Mouse (Mus musculus) 416B (cell line): ENCODE results near the gene Ints11.

Experiments
- DNase-seq: peaks from one replicate; pipeline ENCODE4 v3.0.0; 2011; ENCODE audit warnings: low read depth

Ints11 gene

DNA sequence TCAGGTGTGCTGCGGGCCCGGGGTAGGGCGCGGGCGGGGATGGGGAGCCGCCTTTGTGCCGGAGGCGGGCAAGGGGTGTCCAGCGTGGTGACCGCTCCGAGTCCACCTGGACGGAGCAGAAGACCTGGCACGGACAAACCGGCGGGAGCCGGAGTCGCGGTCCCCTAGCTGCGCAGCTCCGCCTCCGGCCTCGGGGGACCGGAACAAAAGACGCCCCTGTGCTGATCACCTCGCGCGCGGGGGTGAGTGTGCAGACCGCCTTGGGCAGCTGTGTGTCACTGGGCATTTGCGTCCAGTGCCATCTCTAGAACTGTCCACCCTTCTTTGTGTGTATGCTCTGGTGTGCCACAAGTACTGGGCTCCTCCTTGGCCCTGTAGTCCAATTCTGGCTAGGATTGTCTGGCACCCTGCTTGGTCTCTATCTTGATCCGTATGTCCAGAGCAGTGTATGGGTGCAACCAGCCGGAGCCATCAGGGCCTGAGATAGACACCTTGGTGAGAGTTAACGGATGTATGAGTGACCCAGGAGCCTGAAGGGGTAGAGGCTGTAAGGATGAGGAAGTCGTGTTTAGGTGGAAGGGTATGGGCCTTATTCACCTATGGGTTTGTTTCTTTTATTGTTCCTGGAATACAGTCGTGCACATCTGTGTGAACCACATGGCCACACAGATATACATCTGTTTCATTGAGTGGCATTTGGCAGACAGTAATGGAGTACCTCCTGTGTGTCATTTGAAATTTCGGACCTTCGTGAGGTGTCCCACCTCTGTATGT, 23.3 kb downstream of the Ints11 start:
- peak; percentile 34 for DNase-seq

DNA sequence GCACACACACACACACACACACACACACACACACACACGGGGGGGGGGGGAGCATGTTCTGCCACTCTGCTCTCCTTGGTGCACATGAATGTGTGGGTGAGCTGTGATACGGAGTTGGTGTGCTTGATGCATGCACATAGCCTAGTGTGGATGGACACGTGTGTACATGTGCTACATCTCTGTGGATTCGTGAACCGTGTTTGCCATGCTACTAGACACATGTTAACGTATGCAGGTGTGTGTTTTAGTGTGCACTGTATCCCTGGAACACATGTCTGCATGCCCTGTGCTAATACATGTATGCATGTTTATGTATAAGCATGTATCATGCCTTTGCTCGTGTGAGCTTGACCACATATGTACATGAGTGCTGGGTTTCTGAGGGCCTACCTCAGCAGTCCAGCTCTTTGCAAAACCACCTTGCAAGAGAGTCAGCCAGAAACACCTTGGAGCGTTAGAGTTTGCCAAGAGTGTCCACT, 23.9 kb downstream of the Ints11 start:
- no peak for DNase-seq

DNA sequence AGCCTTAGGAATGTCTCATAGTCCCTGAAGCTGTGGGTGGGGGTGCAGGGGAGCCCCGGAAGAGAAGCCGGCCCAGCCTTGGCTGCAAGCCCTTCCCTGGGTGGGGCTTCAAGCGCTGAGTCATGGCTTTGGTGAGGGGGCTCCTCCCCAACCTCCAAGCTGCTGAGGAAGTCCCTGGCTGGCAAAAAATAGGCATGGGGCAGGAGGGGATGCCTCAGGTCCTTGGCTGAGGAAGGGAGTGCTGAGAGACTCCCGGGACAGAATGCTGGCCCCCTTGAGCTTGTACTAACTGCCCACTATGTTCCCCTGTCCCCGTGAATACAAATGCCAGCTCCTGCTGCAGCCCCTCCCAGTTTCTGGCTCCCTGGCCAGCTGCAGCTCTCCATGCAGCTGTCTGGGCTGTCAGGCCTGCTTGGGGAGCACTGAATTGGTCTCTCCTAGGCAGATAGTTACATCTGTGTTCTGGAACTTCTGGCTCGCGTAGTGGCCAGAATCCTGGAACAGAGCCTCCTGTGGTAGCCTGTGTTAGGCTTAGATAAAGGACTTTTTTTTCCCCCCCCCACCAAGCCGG, 25.1 kb downstream of the Ints11 start:
- DNase-seq = peak; percentile 68

DNA sequence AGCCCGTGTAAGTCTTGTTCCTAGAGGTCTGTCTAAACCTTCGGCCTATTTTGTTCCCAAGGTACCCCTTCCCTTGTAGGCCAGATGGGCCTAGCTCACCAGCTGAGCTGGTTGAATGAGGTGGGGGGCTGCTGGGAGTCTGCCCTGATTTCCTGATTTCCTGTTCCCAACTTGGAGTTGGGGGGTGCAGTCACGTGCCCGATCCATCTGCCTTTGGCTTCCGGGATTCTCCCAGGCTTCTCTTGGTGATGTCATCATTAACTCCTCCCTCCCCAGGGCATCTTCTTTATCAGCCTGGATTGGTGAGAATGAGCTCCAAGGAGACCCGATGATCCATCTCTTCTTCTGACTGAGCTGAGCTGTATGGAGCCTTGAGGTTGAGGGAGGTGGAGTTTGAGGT, 25.9 kb downstream of the Ints11 start:
- no peak for DNase-seq

DNA sequence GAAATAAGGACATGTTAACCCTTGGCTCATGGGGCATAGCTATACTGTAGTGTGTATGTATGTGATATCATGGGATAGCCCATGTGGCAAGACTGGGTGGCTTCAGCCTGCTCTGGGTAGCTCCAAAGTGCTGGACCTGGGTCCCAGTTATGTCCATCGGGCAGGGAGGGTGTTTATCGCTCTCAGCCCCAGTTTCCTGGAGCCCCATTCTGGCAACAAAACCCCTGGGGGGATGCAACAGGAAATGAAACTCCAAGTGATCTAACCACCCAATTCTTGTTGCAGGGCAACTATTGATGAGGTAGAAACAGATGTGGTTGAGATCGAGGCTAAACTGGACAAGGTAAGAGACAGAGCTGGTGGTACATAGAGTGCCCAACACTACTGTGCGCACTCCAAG, 26.5 kb downstream of the Ints11 start:
- no peak for DNase-seq

DNA sequence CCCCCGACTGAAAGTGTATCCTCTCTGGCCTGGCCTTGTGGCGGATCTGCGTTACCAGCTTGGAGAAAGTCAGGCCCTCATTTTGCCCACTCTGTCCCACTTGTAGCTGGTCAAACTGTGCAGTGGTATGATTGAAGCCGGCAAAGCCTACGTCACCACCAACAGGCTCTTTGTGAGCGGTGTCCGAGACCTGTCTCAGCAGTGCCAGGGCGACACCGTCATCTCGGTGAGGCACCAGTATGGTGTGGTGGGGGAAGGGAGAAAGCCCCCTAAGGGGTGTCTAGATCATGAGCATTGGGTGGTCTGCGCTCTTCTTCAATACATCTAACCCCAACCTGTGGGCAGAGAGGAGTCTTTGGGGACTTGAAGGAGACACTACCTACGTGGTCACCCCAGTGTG, 27.1 kb downstream of the Ints11 start:
- DNase-seq = no peak

DNA sequence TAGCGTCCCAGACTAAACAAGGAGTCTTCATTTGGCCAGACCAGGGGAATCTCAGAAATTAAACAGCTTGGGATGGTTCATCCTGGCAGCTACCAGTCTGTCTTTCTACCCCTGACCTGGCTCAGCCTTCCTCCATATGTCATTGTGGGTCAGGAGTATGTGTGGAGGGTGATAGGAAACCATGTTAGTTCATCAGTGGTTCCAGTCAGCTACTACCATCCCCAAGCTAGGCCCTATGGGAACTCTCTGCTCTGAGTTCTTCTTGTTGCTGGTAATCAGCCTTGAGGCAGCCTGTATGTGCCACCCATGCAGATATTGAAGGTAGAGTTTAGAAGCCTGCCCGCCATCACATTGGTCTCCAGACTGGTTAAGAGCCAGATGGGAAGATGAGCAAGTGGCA, 29.0 kb downstream of the Ints11 start:
- peak; percentile 24 for DNase-seq

DNA sequence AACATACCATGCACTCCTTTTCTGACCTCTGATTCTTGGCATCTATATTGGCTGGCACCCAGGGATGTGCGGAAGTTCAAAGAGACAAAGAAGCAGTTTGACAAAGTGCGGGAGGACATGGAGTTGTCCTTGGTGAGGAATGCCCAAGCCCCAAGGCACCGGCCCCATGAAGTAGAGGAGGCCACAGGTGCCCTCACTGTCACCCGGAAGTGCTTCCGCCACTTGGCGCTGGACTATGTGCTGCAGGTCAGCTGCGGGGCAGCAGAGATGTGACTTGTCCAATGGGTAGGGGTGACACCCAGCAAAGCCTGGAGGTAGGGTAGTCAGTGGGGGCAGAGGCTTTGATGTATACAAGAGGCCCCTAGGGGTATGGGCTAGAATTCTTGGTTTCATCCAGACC, 30.0 kb downstream of the Ints11 start:
- DNase-seq = no peak

DNA sequence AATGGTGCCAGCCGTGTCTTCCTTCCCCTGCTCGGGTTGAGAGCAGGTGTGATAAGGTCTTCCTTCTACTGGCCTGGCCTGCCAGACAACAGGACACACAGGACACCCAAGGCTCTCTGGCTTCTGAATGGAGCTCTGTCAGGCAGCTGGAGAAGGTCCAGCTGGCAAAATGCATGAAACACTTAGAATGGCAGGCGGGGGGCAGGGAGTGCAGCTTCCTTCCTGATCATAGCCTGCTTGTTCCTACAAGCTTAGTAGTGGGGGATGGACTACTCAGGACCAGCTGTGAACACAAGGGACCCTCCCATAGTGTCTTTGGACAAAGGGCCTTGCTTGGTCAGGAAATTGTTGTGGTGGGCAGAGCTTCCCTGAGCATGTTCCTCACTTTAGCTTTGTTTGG, 31.9 kb downstream of the Ints11 start:
- no peak for DNase-seq

DNA sequence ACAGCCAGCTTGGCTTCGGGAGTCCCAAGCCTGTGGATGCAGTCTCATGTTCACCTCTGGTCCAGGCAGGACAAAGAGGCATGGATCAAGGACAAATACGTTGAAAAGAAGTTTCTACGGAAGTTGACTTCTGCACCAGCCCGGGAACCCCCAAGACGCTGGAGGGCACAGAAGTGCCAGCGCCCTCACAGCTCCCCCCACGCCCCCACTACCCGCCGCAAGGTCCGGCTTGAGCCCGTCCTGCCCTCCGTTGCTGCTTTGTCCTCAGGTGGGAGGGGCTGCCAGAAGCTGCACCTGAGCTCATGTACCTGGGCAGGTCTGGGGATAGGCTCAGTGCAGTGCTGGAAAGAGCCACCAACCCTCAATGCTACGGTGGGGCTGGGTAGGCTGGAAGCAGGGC, 33.9 kb downstream of the Ints11 start:
- DNase-seq = no peak

DNA sequence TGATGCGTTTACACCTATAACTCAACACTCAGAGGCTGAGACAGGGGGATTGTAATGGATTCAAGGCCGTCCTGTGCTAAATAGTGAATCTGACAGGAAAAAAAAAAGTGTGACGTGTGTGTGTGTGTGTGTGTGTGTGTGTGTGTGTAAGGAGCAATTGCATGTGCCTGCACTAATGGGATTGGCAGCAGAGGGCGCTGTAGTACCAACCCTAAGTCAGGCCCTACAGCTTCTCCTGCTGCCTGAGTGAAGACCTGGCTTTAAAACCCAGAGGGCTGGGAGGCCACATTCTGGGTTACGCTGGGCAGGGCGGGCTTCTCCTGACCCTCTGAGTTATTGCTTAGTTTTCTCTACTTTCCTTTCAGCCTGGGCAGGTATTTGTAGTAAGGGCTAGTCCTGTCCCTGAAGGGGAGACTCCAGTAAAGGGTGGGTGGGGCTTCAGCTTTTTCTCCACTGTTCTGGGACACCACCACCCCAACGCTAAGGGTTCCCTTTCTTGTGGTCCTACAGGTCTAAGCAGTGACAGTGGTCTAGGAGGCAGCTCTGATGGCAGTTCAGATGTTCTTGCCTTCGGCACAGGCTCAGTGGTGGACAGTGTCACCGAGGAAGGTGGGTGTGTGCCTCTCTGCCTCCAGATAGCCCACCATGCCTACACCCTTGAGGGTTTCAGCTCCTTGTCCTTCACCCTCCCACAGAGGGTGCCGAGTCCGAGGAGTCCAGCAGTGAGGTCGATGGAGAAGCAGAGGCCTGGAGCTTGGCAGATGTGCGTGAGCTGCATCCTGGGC, 35.2 kb downstream of the Ints11 start:
- peak; percentile 74 for DNase-seq

DNA sequence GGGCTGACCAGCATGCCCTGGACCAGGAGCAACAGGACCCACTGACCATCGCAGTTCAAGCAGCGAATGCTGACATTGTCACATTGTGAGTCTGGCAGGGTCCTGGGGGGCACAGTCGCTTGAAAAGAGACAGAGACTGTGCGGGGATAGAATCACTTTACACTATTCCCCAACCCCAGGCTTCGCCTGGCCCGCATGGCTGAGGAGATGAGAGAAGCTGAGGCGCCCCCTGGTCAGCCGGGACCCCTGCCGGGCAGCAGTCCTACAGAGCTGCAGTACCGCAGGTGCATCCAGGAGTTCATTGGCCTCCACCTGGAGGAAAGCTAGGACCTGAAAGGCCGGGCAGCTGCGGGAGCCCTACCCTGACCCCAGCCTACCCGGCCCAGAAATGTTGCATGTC, 36.3 kb downstream of the Ints11 start:
- no peak for DNase-seq

DNA sequence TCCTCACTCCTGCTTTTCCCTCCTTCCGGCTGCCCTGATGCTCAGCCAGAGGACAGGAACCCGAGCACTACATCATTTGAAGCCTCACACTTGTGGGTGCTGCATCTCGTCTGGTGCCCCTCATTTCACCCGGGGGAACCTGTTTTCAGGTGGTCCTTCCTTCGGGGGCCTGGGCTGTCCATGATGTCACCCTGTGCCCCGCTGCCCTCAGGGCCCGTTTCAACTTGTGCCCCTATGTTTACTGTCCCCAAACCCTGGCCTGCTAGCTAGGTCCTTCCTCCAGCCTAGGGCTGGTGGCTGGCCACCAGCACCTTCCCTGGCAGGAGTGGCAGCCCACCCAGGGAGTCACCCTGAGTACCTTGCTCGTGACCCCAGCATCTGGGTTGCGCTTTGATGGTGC, 36.8 kb downstream of the Ints11 start:
- no peak for DNase-seq

DNA sequence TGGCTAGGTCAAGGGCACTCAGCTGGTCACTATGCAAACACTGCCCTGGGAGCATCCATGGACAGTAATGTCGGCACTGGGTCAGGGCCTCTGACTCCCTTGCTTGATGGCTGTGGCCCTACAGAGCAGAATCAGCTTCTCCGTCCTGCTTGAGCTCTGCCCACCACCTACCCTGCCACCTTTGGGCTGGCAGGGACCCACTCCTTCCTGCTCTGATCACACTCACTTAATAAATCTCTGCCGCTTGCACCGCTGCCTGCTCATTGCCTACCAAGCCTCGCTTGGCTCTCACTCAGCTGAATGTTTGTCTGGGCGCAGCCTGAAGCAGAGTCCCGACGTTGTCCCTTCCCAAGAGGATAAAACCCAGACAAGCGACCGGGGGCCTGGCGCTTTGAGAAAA, 37.7 kb downstream of the Ints11 start:
- DNase-seq = no peak

DNA sequence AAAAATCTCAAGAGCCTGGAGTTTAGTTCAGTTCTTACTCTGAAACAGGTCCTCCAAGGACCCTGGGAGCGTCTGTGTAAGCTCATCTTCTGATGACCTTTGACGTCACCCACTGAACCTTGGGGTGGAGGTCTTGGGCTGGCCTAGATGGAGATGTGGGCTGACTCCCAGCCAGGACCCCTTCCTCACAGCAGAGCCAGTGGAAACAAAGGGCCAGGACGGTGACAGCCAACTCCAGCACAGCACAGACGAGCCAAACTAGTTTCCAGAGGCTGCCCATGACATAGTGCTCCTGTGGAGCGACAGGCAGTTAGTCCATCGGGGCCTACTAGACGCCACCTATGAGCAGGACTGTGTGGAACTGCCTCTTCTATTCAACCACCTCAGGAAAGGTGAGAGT, 38.9 kb downstream of the Ints11 start:
- no peak for DNase-seq

DNA sequence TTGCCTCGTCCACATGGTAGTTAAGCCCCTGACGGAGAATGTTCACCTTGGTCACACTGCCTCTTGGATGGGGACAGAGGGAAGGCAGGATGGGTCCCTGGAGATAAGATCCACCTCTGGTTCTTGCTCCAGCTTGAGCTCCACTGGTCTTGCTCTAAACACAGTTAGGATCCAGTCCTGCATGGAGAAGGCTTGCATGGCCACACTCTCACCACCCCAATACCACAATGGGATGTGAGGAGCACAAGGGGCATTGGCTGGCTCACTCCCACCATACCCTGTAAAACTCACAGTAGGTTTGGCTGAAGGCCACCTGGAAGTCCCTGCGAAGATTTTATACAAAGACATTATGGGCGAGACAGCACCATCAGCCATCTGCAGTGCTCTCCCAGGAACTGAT, 39.4 kb downstream of the Ints11 start:
- DNase-seq = no peak

DNA sequence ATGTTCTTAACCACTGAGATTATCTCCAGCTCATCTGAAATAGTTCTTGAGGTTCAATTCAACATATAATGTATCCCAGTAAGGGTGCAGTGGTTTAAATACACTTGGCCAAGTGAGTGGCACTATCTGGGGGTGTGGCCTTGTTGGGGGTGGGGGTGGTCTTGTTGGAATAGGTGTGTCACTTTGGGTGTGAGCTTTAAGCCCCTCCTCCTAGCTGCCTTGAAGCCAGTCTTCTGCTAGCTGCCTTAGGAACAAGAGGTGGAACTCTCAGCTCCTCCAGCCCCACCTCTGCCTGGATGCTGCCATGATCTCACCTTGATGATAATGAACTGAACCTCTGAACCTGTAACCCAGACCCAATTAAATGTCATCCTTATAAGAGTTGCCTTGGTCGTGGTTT, 62.7 kb downstream of the Ints11 start:
- peak; percentile 34 for DNase-seq
